Mouse (Mus musculus) inflammation-experienced regulatory T-cells (primary cell): ENCODE measurements around the gene Scgb1b10. TPM values are rescaled to one million over a fixed set of nuclear protein-coding genes. Genes with fewer than 3 reads are reported as not detected.

Experiments used
- polyA plus RNA-seq, 2 experiments: library from polyadenylated mRNA; unstranded; fragments of 100-300 nt; shearing (Covaris generic); gene quantifications; one replicate each; pipeline ENCODE4 v1.2.1; 2017

Gene Scgb1b10
- polyA plus RNA-seq = not detected

DNA sequence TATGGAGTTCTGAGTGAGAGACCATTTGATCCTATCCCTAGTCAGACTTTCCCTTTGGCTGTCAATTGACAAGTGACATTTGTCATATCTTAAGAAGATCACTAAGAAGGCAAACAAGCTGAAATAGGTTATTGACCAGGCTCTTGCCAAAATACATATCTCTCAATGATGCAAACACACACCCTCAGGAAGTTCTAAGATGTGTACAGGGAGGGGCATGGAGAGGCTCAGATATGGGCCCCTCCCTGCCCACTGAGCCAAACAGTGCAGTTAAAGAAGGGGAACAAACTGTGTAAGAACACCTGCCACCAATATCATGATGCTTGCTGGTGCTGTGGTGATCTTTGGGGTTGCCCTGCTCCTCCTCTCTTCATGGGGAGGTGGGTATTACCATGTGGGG is at the start of gene Scgb1b10:
TSS of gene Scgb1b10 (plus strand) at position 301 of the 400 bp plus-strand sequence.

Other genes with a start within 250 kb of the Scgb1b10 start
- gene Scgb2b11, start 110.3 kb downstream of the Scgb1b10 start, polyA plus RNA-seq = not detected
- not detected for gene Scgb1b11, start 122.0 kb downstream of the Scgb1b10 start, polyA plus RNA-seq
- not detected for gene Scgb2b12, start 226.4 kb downstream of the Scgb1b10 start, polyA plus RNA-seq
- gene Scgb1b12, start 233.3 kb downstream of the Scgb1b10 start, polyA plus RNA-seq = not detected